Mouse (Mus musculus) intestine, postnatal 0 days (tissue): ENCODE data around the gene Tspan31. TPM values are rescaled to one million over a fixed set of nuclear protein-coding genes. Genes with fewer than 3 reads are reported as not detected.

ENCODE experiments used
- ATAC-seq: fragments of 200-750 bp; cut with Nextera tagmentation; 2 replicates; pipeline ENCODE4 v1.8.0; 2017; ENCODE audit warnings: mild to moderate bottlenecking, moderate TSS enrichment, moderate library complexity
- H3K27ac ChIP-seq: fragments of 300-500 bp; sonication (generic); 2 replicates; pipeline ENCODE4 v1.5.1; 2014; ENCODE audit warnings: mild to moderate bottlenecking, low read depth, low read length, moderate library complexity
- H3K27me3 ChIP-seq: fragments of 300-500 bp; sonication (generic); replicated peaks from 2 replicates; pipeline ENCODE4 v1.6.1; 2014; ENCODE audit warnings: low read length, mixed read lengths; ENCODE audit not compliant: control insufficient read depth, insufficient read depth
- H3K36me3 ChIP-seq: fragments of 300-500 bp; sonication (generic); 2 replicates; pipeline ENCODE4 v1.6.1; 2014; ENCODE audit warnings: mild to moderate bottlenecking, moderate library complexity; ENCODE audit not compliant: control insufficient read depth, insufficient read depth
- H3K4me1 ChIP-seq: fragments of 300-500 bp; sonication (generic); replicated peaks from 2 replicates; pipeline ENCODE4 v1.6.1; 2014; ENCODE audit warnings: antibody characterized with exemption, low read length, mixed read lengths; ENCODE audit not compliant: control insufficient read depth, insufficient read depth
- H3K4me2 ChIP-seq: fragments of 300-500 bp; sonication (generic); replicated peaks from 2 replicates; pipeline ENCODE4 v1.6.1; 2014; ENCODE audit warnings: low read depth, mild to moderate bottlenecking, moderate library complexity
- H3K4me3 ChIP-seq: fragments of 300-500 bp; sonication (generic); 2 replicates; pipeline ENCODE4 v1.5.1; 2014; ENCODE audit warnings: low read depth, low read length
- H3K9ac ChIP-seq: fragments of 300-500 bp; sonication (generic); 2 replicates; pipeline ENCODE4 v1.6.1; 2014; ENCODE audit warnings: mild to moderate bottlenecking, low read depth, low read length
- H3K9me3 ChIP-seq: fragments of 300-500 bp; sonication (generic); 2 replicates; pipeline ENCODE4 v1.6.1; 2016; ENCODE audit warnings: mixed run types; ENCODE audit not compliant: control insufficient read depth
- CTCF ChIP-seq: sonication (generic); IDR thresholded peaks from 2 replicates; pipeline ENCODE4 v1.5.1; 2016; ENCODE audit warnings: low read depth, mild to moderate bottlenecking, control low read depth, antibody characterized with exemption, moderate library complexity
- WGBS: fragments of 180-500 bp; shearing (Covaris S2); extraction: QIAGEN DNeasy Blood & Tissue Kit; methylation state at CpG from one replicate; pipeline ENCODE4 v1.1.7; 2014; 5-methylcytosine and 5-hydroxymethylcytosine counted together
- polyA plus RNA-seq: library from polyadenylated mRNA; unstranded; fragments of >200 nt; fragmentation: Nextera tagmentation; extraction: Ambion mirVana; gene quantifications from 2 replicates; pipeline ENCODE4 v1.2.1, GENCODE M21; 2015

The Tspan31 gene
- polyA plus RNA-seq, 1 experiment from 2014 or later: 300 TPM

DNA sequence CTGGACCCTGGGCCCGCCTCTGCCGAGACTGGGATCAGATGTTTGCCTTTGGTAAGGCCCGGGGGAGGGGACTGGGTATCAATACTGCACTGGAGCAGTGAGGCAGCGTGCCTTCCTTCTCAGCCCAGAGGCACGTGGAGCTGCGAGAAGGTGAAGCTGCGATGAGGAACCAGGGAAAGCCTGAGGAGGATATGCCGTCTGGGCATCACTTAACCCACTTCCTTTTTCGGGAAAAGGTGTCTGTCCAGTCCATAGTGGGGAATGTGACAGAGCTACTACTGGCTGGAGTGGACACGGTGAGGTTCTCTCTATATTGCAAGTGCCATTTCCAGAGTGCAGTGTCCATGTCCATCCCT is 20.0 kb downstream of the Tspan31 start:
- ATAC-seq: no peak; the same call in 1 of the 2 replicates
- peak overlapping the region; percentile 35; the same call in 1 of the 2 replicates for H3K4me3 ChIP-seq
- peak overlapping the region; percentile 59 for H3K4me2 ChIP-seq
- H3K27ac ChIP-seq: no peak overlapping the region
- peaks cover 6% of the 10 kb centered on the region; the same call in 1 of the 2 replicates for H3K4me1 ChIP-seq
- H3K36me3 ChIP-seq: peaks cover under 1% of the 10 kb centered on the region
- H3K27me3 ChIP-seq: peaks cover 38% of the 10 kb centered on the region
- 13% methylated on average over 10 of the region's 10 CpGs for WGBS
- H3K9ac ChIP-seq: no peak overlapping the region
- H3K9me3 ChIP-seq: no peaks in the 10 kb centered on the region
- no peak for TF ChIP-seq CTCF

- Histone ChIP-seq H3K4me2 (peak overlapping the region; percentile 59), H3K4me1 (peaks cover 6% of the 10 kb centered on the region; the same call in 1 of the 2 replicates), H3K9me3 (no peaks in the 10 kb centered on the region), H3K4me3 (peak overlapping the region; percentile 35), H3K36me3 (peaks cover 6% of the 10 kb centered on the region), H3K27ac (no peak overlapping the region), H3K27me3 (peaks cover 38% of the 10 kb centered on the region), H3K9ac (no peak overlapping the region)
- peak; percentile 38 for ATAC-seq
- 3% methylated on average over 29 of the region's 29 CpGs for WGBS
- peak; percentile 66 for TF ChIP-seq CTCF
Measured at GRCm38 (mm10) chr10:127049395-127050118, 20.5 kb downstream of the Tspan31 start.

DNA sequence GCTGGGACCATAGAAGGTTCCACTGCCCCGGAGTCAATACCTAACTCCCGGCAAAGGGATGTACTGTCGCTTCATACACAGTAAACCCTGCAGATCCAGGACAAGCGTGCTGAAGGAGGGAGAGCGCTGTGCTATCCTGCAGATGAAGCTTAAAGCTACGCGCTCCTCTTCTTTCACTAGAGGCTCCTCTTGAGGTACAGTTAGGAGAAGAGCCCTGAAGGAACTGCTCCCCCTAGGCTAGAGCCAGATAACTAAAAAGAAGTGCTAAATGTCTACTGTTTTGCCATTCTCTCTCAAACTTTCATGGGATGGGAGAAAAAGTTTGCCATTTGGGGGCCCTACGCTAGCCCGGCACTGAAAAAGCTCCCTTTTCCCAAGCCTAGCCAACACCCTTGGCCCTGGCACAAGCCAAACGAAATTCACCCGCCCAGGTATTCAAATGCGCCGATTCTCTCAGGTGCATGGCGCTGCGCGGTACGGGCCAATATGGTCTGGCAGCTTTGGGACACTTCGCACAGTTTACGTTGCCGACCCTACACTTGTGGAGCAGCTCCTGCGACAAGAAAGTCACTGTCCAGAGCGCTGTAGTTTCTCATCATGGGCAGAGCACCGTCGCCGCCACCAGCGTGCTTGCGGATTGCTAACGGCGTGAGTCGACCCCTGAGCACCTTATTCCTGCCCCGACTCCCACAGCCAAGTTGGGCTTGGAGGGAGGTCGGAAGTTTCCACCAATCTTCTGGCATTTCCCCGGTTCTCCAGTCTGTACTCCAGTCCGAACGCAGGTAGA is 21.3 kb downstream of the Tspan31 start:
- H3K9me3 ChIP-seq: no peaks in the 10 kb centered on the region
- peak; percentile 33 for TF ChIP-seq CTCF
- H3K4me1 ChIP-seq: peaks cover 6% of the 10 kb centered on the region; the same call in 1 of the 2 replicates
- H3K9ac ChIP-seq: no peak overlapping the region
- 3% methylated on average over 35 of the region's 35 CpGs for WGBS
- peaks cover 38% of the 10 kb centered on the region for H3K27me3 ChIP-seq
- H3K27ac ChIP-seq: no peak overlapping the region
- H3K4me3 ChIP-seq: peak overlapping the region; percentile 35
- no peak for ATAC-seq
- H3K36me3 ChIP-seq: peaks cover 10% of the 10 kb centered on the region
- H3K4me2 ChIP-seq: peak overlapping the region; percentile 59

- H3K4me2 ChIP-seq: peak within 1 kb of the TSS; percentile 59
- peaks cover 6% of the 10 kb centered on the region; the same call in 1 of the 2 replicates for H3K4me1 ChIP-seq
- ATAC-seq: no peak
- no peak within 1 kb of the TSS for H3K9ac ChIP-seq
- no peak for TF ChIP-seq CTCF
- H3K36me3 ChIP-seq: peaks cover 10% of the 10 kb centered on the region
- peaks cover 38% of the 10 kb centered on the region for H3K27me3 ChIP-seq
- no peak within 1 kb of the TSS for H3K27ac ChIP-seq
- no peaks in the 10 kb centered on the region for H3K9me3 ChIP-seq
- peak within 1 kb of the TSS; percentile 35 for H3K4me3 ChIP-seq
- WGBS: 27% methylated on average over 5 of the region's 5 CpGs
Measured at GRCm38 (mm10) chr10:127047954-127048353, 22.1 kb downstream of the Tspan31 start, which contains the start of gene Cyp27b1. Gene Cyp27b1 (plus strand): TSS chr10:127048250.

- no peaks in the 10 kb centered on the region; the same call in 1 of the 2 replicates for H3K4me1 ChIP-seq
- H3K27ac ChIP-seq: no peak overlapping the region
- WGBS: 88% methylated on average over 6 of the region's 6 CpGs
- H3K9me3 ChIP-seq: no peaks in the 10 kb centered on the region
- H3K4me2 ChIP-seq: no peak overlapping the region
- no peak overlapping the region for H3K9ac ChIP-seq
- no peak for TF ChIP-seq CTCF
- H3K4me3 ChIP-seq: no peak overlapping the region
- no peak for ATAC-seq
- peaks cover 6% of the 10 kb centered on the region for H3K27me3 ChIP-seq
- peaks cover 10% of the 10 kb centered on the region for H3K36me3 ChIP-seq
Measured at GRCm38 (mm10) chr10:127043187-127043586, 26.9 kb downstream of the Tspan31 start.

DNA sequence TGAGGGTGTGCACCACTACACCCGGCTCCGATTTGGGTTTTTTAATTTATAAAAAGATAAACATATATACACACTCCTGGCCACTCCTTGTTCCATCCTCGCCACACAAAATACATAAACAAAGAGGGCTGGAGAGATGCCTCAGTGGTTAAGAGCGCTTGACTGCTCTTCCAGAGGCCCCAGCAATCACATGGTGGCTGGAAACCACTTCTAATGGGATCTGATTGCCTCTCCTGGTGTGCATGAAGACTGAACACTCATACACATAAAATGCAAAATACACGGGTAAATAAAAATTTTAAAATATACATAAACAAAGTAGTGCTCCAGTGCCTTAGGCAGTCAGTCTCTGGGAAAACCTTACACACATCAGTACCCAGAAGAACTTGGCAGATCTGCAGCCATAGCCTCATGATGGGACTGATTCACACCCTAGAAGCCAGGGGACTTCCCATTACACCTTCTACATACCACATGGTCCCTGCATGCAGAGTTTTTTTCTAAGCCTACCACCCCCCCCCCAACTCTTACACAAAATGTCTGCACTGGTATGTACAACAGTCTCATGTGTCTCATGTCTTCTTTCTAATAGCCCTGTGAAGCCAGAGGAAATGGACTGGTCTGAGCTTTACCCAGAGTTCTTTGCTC is 27.5 kb downstream of the Tspan31 start:
- Histone ChIP-seq H3K4me2 (peak overlapping the region; percentile 99), H3K4me3 (peak overlapping the region; percentile 93), H3K27ac (no peak overlapping the region), H3K36me3 (peaks cover 10% of the 10 kb centered on the region), H3K9ac (peak overlapping the region; percentile 54), H3K9me3 (no peaks in the 10 kb centered on the region), H3K27me3 (peaks cover under 1% of the 10 kb centered on the region), H3K4me1 (no peaks in the 10 kb centered on the region; the same call in 1 of the 2 replicates)
- TF ChIP-seq CTCF: no peak
- WGBS: 10% methylated on average over 5 of the region's 5 CpGs
- no peak for ATAC-seq
